Mouse (Mus musculus) hindbrain, embryonic 13.5 days (tissue): ENCODE results near the gene Nap1l5. TPM values are rescaled to one million over a fixed set of nuclear protein-coding genes. Genes with fewer than 3 reads are reported as not detected.

ENCODE experiments used
- ATAC-seq: fragments of 200-750 bp; cut with Nextera tagmentation; 2 replicates; pipeline ENCODE4 v1.8.0; 2017; ENCODE audit warnings: moderate TSS enrichment; ENCODE audit not compliant: low FRiP score
- H3K27ac ChIP-seq: fragments of 300-500 bp; sonication (generic); 2 replicates; pipeline ENCODE4 v1.5.1; 2015; ENCODE audit warnings: inconsistent platforms, mild to moderate bottlenecking, moderate library complexity
- H3K27me3 ChIP-seq: fragments of 300-500 bp; sonication (generic); 2 replicates; pipeline ENCODE4 v1.6.1; 2015; ENCODE audit warnings: mild to moderate bottlenecking, inconsistent platforms
- H3K36me3 ChIP-seq: fragments of 300-500 bp; sonication (generic); 2 replicates; pipeline ENCODE4 v1.6.1; 2015; ENCODE audit warnings: mild to moderate bottlenecking, inconsistent platforms
- H3K4me1 ChIP-seq: fragments of 300-500 bp; sonication (generic); replicated peaks from 2 replicates; pipeline ENCODE4 v1.6.1; 2015; ENCODE audit warnings: inconsistent platforms
- H3K4me2 ChIP-seq: fragments of 300-500 bp; sonication (generic); 2 replicates; pipeline ENCODE4 v1.6.1; 2015; ENCODE audit warnings: inconsistent platforms, mild to moderate bottlenecking, moderate library complexity
- H3K4me3 ChIP-seq: fragments of 300-500 bp; sonication (generic); 2 replicates; pipeline ENCODE4 v1.5.1; 2015; ENCODE audit warnings: mild to moderate bottlenecking, inconsistent platforms
- H3K9ac ChIP-seq: fragments of 300-500 bp; sonication (generic); 2 replicates; pipeline ENCODE4 v1.6.1; 2015; ENCODE audit warnings: mild to moderate bottlenecking, inconsistent platforms
- H3K9me3 ChIP-seq: fragments of 300-500 bp; sonication (generic); 2 replicates; pipeline ENCODE4 v1.6.1; 2016; ENCODE audit warnings: inconsistent platforms
- WGBS: fragments of 180-500 bp; shearing (Covaris S2); methylation state at CpG from one replicate; pipeline ENCODE4 v1.1.7; 2015; 5-methylcytosine and 5-hydroxymethylcytosine counted together
- polyA plus RNA-seq: library from polyadenylated mRNA; unstranded; fragments of >200 nt; fragmentation: Nextera tagmentation; extraction: Ambion mirVana; gene quantifications from 2 replicates; pipeline ENCODE4 v1.2.1, GENCODE M21; 2015

Nap1l5 gene
- polyA plus RNA-seq = 163 and 173 TPM in 2 replicates

- peak within 1 kb of the TSS; percentile 58 for H3K4me2 ChIP-seq
- H3K36me3 ChIP-seq = peaks cover 22% of the 10 kb centered on the region
- H3K9ac ChIP-seq = peak within 1 kb of the TSS; percentile 70
- ATAC-seq = peak; percentile 95
- H3K9me3 ChIP-seq = peaks cover 19% of the 10 kb centered on the region
- H3K27me3 ChIP-seq = no peaks in the 10 kb centered on the region
- WGBS = 51% methylated on average over 34 of the region's 34 CpGs
- peaks cover 9% of the 10 kb centered on the region for H3K4me1 ChIP-seq
- H3K4me3 ChIP-seq = peak within 1 kb of the TSS; percentile 50
- H3K27ac ChIP-seq = peak within 1 kb of the TSS; percentile 86
Measured at GRCm38 (mm10) chr6:58906852-58907261, at the start of gene Nap1l5. TSS of gene Nap1l5 (minus strand) at chr6:58907076.

GRCm38 (mm10) chr6:58951128-58951992, 44.5 kb upstream of the Nap1l5 start:
- H3K9ac ChIP-seq = no peak overlapping the region
- H3K27ac ChIP-seq = no peak overlapping the region
- no peaks in the 10 kb centered on the region for H3K4me1 ChIP-seq
- 78% methylated on average over 2 of the region's 2 CpGs for WGBS
- no peak for ATAC-seq
- peaks cover 30% of the 10 kb centered on the region for H3K36me3 ChIP-seq
- no peaks in the 10 kb centered on the region for H3K9me3 ChIP-seq
- H3K4me2 ChIP-seq = no peak overlapping the region
- H3K4me3 ChIP-seq = no peak overlapping the region
- H3K27me3 ChIP-seq = no peaks in the 10 kb centered on the region

- 95% methylated on average over 1 of the region's 1 CpGs for WGBS
- ATAC-seq = no peak
- Histone ChIP-seq H3K27me3 (no peaks in the 10 kb centered on the region), H3K36me3 (peaks cover 27% of the 10 kb centered on the region), H3K27ac (no peak overlapping the region), H3K9me3 (no peaks in the 10 kb centered on the region), H3K4me2 (no peak overlapping the region), H3K9ac (no peak overlapping the region), H3K4me1 (no peaks in the 10 kb centered on the region), H3K4me3 (no peak overlapping the region)
Measured at GRCm38 (mm10) chr6:58950410-58950809, 43.5 kb upstream of the Nap1l5 start.

- ATAC-seq = no peak
- H3K27me3 ChIP-seq = no peaks in the 10 kb centered on the region
- H3K4me2 ChIP-seq = no peak overlapping the region
- H3K27ac ChIP-seq = no peak overlapping the region
- H3K4me3 ChIP-seq = no peak overlapping the region
- peaks cover 14% of the 10 kb centered on the region for H3K36me3 ChIP-seq
- no peaks in the 10 kb centered on the region for H3K9me3 ChIP-seq
- WGBS = 88% methylated on average over 4 of the region's 4 CpGs
- no peaks in the 10 kb centered on the region for H3K4me1 ChIP-seq
- H3K9ac ChIP-seq = no peak overlapping the region
Measured at GRCm38 (mm10) chr6:58946840-58947239, 40.0 kb upstream of the Nap1l5 start.

GRCm38 (mm10) chr6:58946246-58946645, 39.4 kb upstream of the Nap1l5 start:
- 71% methylated on average over 2 of the region's 2 CpGs for WGBS
- Histone ChIP-seq H3K9ac (no peak overlapping the region), H3K4me1 (no peaks in the 10 kb centered on the region), H3K27ac (no peak overlapping the region), H3K4me3 (no peak overlapping the region), H3K4me2 (no peak overlapping the region), H3K27me3 (no peaks in the 10 kb centered on the region), H3K36me3 (peaks cover 14% of the 10 kb centered on the region), H3K9me3 (no peaks in the 10 kb centered on the region)
- no peak for ATAC-seq

- peaks cover 14% of the 10 kb centered on the region for H3K36me3 ChIP-seq
- no peaks in the 10 kb centered on the region for H3K9me3 ChIP-seq
- no peak for ATAC-seq
Measured at GRCm38 (mm10) chr6:58943958-58944357, 37.1 kb upstream of the Nap1l5 start.

GRCm38 (mm10) chr6:58942276-58942675, 35.4 kb upstream of the Nap1l5 start:
- no peak overlapping the region for H3K9ac ChIP-seq
- no peak overlapping the region for H3K4me2 ChIP-seq
- no peaks in the 10 kb centered on the region for H3K4me1 ChIP-seq
- no peaks in the 10 kb centered on the region for H3K9me3 ChIP-seq
- no peaks in the 10 kb centered on the region for H3K27me3 ChIP-seq
- no peak for ATAC-seq
- no peak overlapping the region for H3K4me3 ChIP-seq
- no peak overlapping the region for H3K27ac ChIP-seq
- H3K36me3 ChIP-seq = peaks cover 14% of the 10 kb centered on the region
- WGBS = 94% methylated on average over 2 of the region's 2 CpGs

More at GRCm38 (mm10) chr6:58943958-58944357, 37.1 kb upstream of the Nap1l5 start:
- Histone ChIP-seq H3K4me1 (no peaks in the 10 kb centered on the region), H3K27me3 (no peaks in the 10 kb centered on the region), H3K4me3 (no peak overlapping the region), H3K9ac (no peak overlapping the region), H3K27ac (no peak overlapping the region), H3K4me2 (no peak overlapping the region)
- WGBS = 92% methylated on average over 3 of the region's 3 CpGs

GRCm38 (mm10) chr6:58937726-58938125, 30.9 kb upstream of the Nap1l5 start:
- Histone ChIP-seq H3K4me1 (peaks cover 16% of the 10 kb centered on the region), H3K9ac (no peak overlapping the region), H3K4me2 (no peak overlapping the region), H3K9me3 (no peaks in the 10 kb centered on the region), H3K36me3 (peaks cover 6% of the 10 kb centered on the region; the same call in 1 of the 2 replicates), H3K27me3 (no peaks in the 10 kb centered on the region), H3K27ac (no peak overlapping the region), H3K4me3 (no peak overlapping the region)
- no peak for ATAC-seq

- Histone ChIP-seq H3K4me3 (no peak overlapping the region), H3K27ac (peak overlapping the region; percentile 83), H3K9me3 (no peaks in the 10 kb centered on the region), H3K4me1 (peaks cover 24% of the 10 kb centered on the region), H3K9ac (no peak overlapping the region), H3K27me3 (no peaks in the 10 kb centered on the region), H3K4me2 (no peak overlapping the region), H3K36me3 (peaks cover 6% of the 10 kb centered on the region; the same call in 1 of the 2 replicates)
- peak; percentile 46 for ATAC-seq
- WGBS = 27% methylated on average over 4 of the region's 4 CpGs
Measured at GRCm38 (mm10) chr6:58934144-58934543, 27.3 kb upstream of the Nap1l5 start.

GRCm38 (mm10) chr6:58933189-58933913, 26.5 kb upstream of the Nap1l5 start:
- H3K36me3 ChIP-seq = peaks cover 6% of the 10 kb centered on the region; the same call in 1 of the 2 replicates
- WGBS = 31% methylated on average over 6 of the region's 6 CpGs
- H3K4me2 ChIP-seq = peak overlapping the region; percentile 17; the same call in 1 of the 2 replicates
- no peak overlapping the region for H3K9ac ChIP-seq
- no peak overlapping the region for H3K4me3 ChIP-seq
- peak; percentile 93 for ATAC-seq
- no peaks in the 10 kb centered on the region for H3K27me3 ChIP-seq
- H3K9me3 ChIP-seq = no peaks in the 10 kb centered on the region
- H3K4me1 ChIP-seq = peaks cover 24% of the 10 kb centered on the region
- H3K27ac ChIP-seq = peak overlapping the region; percentile 84

GRCm38 (mm10) chr6:58932515-58933188, 25.8 kb upstream of the Nap1l5 start:
- Histone ChIP-seq H3K27ac (peak overlapping the region; percentile 84), H3K4me1 (peaks cover 24% of the 10 kb centered on the region), H3K9ac (no peak overlapping the region), H3K27me3 (no peaks in the 10 kb centered on the region), H3K4me2 (peak overlapping the region; percentile 17; the same call in 1 of the 2 replicates), H3K36me3 (peaks cover 6% of the 10 kb centered on the region; the same call in 1 of the 2 replicates), H3K4me3 (no peak overlapping the region), H3K9me3 (no peaks in the 10 kb centered on the region)
- ATAC-seq = peak; percentile 42
- 61% methylated on average over 12 of the region's 12 CpGs for WGBS

- H3K27ac ChIP-seq = no peak overlapping the region
- H3K36me3 ChIP-seq = peaks cover 6% of the 10 kb centered on the region; the same call in 1 of the 2 replicates
- H3K27me3 ChIP-seq = no peaks in the 10 kb centered on the region
- WGBS = 61% methylated on average over 4 of the region's 4 CpGs
- H3K4me3 ChIP-seq = no peak overlapping the region
- no peak overlapping the region for H3K4me2 ChIP-seq
- ATAC-seq = no peak
- no peaks in the 10 kb centered on the region for H3K9me3 ChIP-seq
- H3K9ac ChIP-seq = no peak overlapping the region
- H3K4me1 ChIP-seq = peaks cover 24% of the 10 kb centered on the region
Measured at GRCm38 (mm10) chr6:58931149-58931548, 24.3 kb upstream of the Nap1l5 start.
